Mouse (Mus musculus) liver, adult 2 months (tissue): ENCODE data around the gene Pknox2. TPM values are rescaled to one million over a fixed set of nuclear protein-coding genes. Genes with fewer than 3 reads are reported as not detected.

ENCODE experiments used
- DNase-seq: peaks from one replicate; pipeline ENCODE4 v3.0.0-alpha.2; 2011; ENCODE audit warnings: low read depth, low spot score; ENCODE audit errors: extremely low read depth
- H3K27ac ChIP-seq: fragments of 200-500 bp; replicated peaks from 2 replicates; pipeline ENCODE4 v1.5.1; 2012; ENCODE audit warnings: low read depth, mild to moderate bottlenecking, control low read depth, inconsistent platforms, low read length; ENCODE audit not compliant: insufficient read depth
- H3K27me3 ChIP-seq: fragments of 200-500 bp; 2 replicates; pipeline ENCODE4 v1.6.1; 2012; ENCODE audit warnings: mild to moderate bottlenecking, moderate library complexity, low read length, inconsistent platforms; ENCODE audit not compliant: control insufficient read depth, insufficient read depth
- H3K36me3 ChIP-seq: fragments of 200-500 bp; 2 replicates; pipeline ENCODE4 v1.6.1; 2012; ENCODE audit warnings: low read length, inconsistent platforms; ENCODE audit not compliant: control insufficient read depth, insufficient read depth
- H3K4me1 ChIP-seq: fragments of 200-500 bp; 2 replicates; pipeline ENCODE4 v1.6.1; 2011; ENCODE audit warnings: low read length; ENCODE audit not compliant: control insufficient read depth, insufficient read depth
- H3K4me3 ChIP-seq: fragments of 200-500 bp; 2 replicates; pipeline ENCODE4 v1.5.1; 2011; ENCODE audit warnings: low read depth, mild to moderate bottlenecking, control low read depth, low read length, moderate library complexity; ENCODE audit not compliant: insufficient read depth
- H3K79me2 ChIP-seq: fragments of 200-500 bp; 2 replicates; pipeline ENCODE4 v1.6.1; 2012; ENCODE audit warnings: inconsistent platforms, mild to moderate bottlenecking, low read length, moderate library complexity; ENCODE audit not compliant: control insufficient read depth, insufficient read depth
- H3K9ac ChIP-seq: fragments of 200-500 bp; 2 replicates; pipeline ENCODE4 v1.6.1; 2012; ENCODE audit warnings: low read depth, mild to moderate bottlenecking, control low read depth, inconsistent platforms, low read length
- CTCF ChIP-seq: fragments of 200-500 bp; IDR thresholded peaks from 2 replicates; pipeline ENCODE4 v1.5.1; 2011; ENCODE audit warnings: low read depth, low read length, control low read depth
- POLR2A ChIP-seq: fragments of 200-500 bp; IDR thresholded peaks from 2 replicates; pipeline ENCODE4 v1.6.1; 2011; ENCODE audit warnings: low read length, control low read depth; ENCODE audit not compliant: insufficient read depth; ENCODE audit errors: extremely low read depth
- WGBS: fragments of 180-500 bp; shearing (Covaris S2); methylation state at CpG from one replicate; pipeline ENCODE4 v1.1.7; 2018; 5-methylcytosine and 5-hydroxymethylcytosine counted together
- polyA plus RNA-seq: library from polyadenylated mRNA; depleted of rRNA; stranded (reverse); fragments of >200 nt; gene quantifications from 2 replicates; pipeline ENCODE4 v1.2.3, GENCODE M21; 2012
- total RNA-seq: library from RNA; depleted of rRNA; stranded (reverse); fragments of >200 nt; gene quantifications from 2 replicates; pipeline ENCODE4 v1.2.3, GENCODE M21; 2014

Gene Pknox2
- total and polyA plus RNA-seq, 2 experiments: 0.09 to 0.42 TPM

DNA sequence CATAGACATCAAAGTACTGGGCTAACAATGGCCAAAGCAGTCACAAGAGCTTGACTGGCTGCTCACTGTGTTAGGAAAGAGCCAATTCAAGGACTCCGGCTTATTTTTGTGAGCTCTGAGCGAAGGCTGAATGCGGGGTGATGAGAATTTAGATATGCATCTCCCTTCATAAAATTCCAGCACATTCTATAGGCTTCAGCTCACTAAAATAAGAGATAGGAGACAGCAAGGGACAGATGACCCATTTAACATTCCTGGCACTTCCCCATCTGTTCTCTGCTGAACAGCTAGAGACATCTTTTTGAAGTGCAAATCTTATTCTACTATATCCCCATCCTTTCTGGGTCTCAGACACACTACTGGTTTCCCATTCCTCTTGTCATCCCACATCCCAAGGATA, 147.8 kb downstream of the Pknox2 start:
- DNase-seq: no peak
- Histone ChIP-seq H3K27ac (no peak overlapping the region), H3K9ac (no peak overlapping the region), H3K79me2 (no peaks in the 10 kb centered on the region), H3K36me3 (no peaks in the 10 kb centered on the region), H3K27me3 (no peaks in the 10 kb centered on the region), H3K4me1 (no peaks in the 10 kb centered on the region), H3K4me3 (no peak overlapping the region)
- 95% methylated on average over 3 of the region's 3 CpGs for WGBS
- TF ChIP-seq POLR2A (no peak), CTCF (no peak)

DNA sequence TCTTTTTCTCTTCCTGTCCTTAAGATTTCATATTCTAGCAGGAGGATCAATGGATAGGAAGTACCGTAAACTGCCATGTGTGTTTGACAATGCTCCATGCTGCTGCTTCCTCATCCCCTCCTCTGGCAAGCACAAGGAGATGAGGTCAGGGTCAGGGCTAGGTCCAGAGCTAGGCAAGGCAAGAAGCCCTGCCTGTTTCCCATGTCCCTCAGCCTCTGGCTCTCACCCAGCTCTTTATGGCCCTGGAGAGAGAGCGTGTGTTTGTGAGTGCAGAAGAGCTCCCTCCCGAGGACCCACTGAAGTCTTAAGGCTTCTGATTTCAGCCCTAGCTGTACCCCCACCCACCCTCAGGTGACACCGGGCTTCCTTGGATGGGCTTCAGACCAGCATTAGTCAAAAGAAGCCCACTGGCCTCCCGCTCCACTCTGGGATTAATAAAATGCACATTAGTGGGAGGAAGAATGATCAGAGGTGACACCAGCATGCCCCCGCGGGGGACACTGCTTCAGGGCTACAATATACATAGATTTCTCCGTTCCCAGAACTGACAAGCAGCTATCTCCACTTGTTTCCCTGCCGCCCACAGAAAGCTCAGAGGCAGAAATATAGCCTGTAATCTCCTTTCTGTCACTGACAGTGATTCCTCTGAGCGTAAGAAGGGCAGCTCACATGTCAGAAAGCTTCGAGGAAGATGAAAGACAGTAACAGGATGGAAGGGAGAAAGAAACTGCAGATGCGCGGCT, 156.4 kb downstream of the Pknox2 start:
- H3K36me3 ChIP-seq: no peaks in the 10 kb centered on the region
- H3K4me1 ChIP-seq: no peaks in the 10 kb centered on the region
- no peaks in the 10 kb centered on the region for H3K79me2 ChIP-seq
- no peaks in the 10 kb centered on the region; the same call in 1 of the 2 replicates for H3K27me3 ChIP-seq
- H3K9ac ChIP-seq: no peak overlapping the region
- no peak for TF ChIP-seq CTCF
- no peak for TF ChIP-seq POLR2A
- H3K27ac ChIP-seq: no peak overlapping the region
- no peak overlapping the region for H3K4me3 ChIP-seq
- WGBS: 72% methylated on average over 13 of the region's 13 CpGs
- DNase-seq: no peak

DNA sequence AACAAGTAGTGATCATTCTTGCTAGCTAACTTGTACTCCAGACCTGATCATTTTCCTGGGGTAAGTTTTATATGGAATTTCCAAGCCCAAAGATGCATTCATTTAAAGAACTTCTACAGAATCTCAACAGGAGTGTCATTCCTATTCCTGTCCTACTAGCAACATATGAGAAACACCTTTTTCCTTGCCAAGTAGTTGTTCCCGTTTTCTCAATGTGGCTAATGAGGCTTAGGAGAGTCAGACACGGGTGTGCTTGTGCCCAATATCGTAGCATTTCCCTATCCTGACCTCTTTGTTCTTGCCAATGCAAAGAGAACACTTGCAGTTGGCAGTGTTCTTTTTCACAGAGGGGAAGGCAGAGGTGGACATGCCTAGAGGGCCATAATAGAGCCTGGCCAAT, 157.2 kb downstream of the Pknox2 start:
- H3K27me3 ChIP-seq: no peaks in the 10 kb centered on the region; the same call in 1 of the 2 replicates
- no peak for DNase-seq
- H3K4me1 ChIP-seq: no peaks in the 10 kb centered on the region
- no peaks in the 10 kb centered on the region for H3K36me3 ChIP-seq
- TF ChIP-seq POLR2A (no peak), CTCF (no peak)
- no peak overlapping the region for H3K27ac ChIP-seq
- 87% methylated on average over 3 of the region's 3 CpGs for WGBS
- no peaks in the 10 kb centered on the region for H3K79me2 ChIP-seq
- no peak overlapping the region for H3K9ac ChIP-seq
- H3K4me3 ChIP-seq: no peak overlapping the region

DNA sequence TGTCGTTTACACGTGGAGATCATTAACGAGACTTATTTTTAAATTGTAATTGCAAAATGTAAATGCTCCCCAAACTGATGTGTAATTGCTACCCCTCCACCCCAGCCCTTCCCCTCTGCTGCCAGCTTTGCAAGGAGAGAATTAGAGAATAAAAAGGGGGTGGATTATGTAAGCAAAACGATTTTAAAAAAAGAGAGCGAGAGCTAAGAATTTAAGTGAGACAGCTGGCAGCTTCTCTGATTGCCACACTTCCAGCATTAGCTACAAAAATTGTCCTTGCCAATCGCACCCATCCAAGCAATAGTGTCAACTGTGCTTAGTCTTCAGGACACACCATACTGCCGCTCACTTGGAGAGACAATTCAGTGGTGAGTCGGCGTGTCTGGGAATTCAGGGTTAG, 162.0 kb downstream of the Pknox2 start:
- Histone ChIP-seq H3K36me3 (no peaks in the 10 kb centered on the region), H3K4me3 (no peak overlapping the region), H3K79me2 (no peaks in the 10 kb centered on the region), H3K27ac (no peak overlapping the region), H3K27me3 (no peaks in the 10 kb centered on the region; the same call in 1 of the 2 replicates), H3K9ac (no peak overlapping the region), H3K4me1 (no peaks in the 10 kb centered on the region)
- 85% methylated on average over 9 of the region's 9 CpGs for WGBS
- TF ChIP-seq POLR2A (no peak), CTCF (no peak)
- DNase-seq: no peak

DNA sequence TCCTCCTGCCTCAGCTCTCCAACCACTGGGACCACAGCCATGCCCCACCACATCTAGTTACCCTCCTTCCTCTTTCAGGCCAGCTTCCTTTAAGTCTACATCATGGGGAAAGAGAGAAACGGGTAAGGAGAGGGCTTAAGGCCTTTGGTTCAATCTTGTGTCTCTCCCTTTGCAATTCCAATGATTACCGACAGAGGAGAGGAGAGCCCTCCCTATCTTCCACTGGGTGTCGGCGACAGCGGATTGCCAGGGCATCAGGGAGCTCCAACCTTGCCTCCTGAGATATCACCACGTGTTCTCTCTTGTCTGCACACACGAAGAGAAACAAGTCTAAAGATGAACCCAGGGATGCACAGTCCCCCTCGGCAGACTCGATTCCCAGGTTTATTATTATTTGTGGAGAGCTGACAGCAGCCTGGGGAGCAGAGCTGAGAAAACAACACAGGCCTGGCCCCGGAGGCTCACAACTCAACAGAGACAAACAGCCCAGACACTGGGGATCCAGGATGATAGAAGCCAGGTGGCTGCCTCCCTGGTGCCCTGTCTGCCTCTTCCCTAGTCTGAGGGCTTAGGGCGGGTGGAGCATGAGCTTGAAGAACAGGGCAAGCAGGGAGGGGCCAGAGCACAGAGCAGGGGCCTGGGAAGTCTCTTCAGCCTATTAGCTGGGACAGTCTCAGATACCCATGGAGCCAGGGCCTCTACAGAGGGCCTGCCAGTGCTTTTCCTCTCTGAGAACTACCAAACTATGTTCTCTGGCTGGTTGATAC, 170.4 kb downstream of the Pknox2 start:
- Histone ChIP-seq H3K27me3 (no peaks in the 10 kb centered on the region), H3K27ac (no peak overlapping the region), H3K36me3 (no peaks in the 10 kb centered on the region), H3K79me2 (no peaks in the 10 kb centered on the region), H3K4me1 (no peaks in the 10 kb centered on the region), H3K4me3 (no peak overlapping the region), H3K9ac (no peak overlapping the region)
- 51% methylated on average over 11 of the region's 11 CpGs for WGBS
- DNase-seq: no peak
- TF ChIP-seq CTCF: 0 out of 2 replicates have a peak, but pooled peaks have one; percentile 7
- no peak for TF ChIP-seq POLR2A
